ENCODE assay signal across 21 mouse cellular contexts in the genomic region with DNA sequence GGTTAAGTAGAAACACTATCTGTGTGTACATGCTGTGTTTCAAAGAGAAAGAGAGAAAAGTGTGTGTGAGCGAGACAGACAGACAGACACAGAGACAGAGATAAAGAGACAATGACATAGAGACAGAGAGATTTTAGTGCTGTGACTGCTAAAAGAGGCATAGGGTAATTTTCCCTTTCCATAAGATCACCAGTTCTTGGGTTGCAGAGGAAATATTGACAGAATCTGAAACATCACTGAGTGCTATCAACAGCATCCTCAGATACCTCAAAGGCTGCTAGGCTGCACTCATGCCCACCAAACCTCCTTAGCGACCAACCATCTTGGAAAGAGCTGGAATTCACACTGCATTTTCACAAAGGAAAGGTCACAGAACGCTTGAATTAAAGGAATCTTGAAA.
DNase-seq lines count a peak whose midpoint lies in the region; ATAC-seq and TF ChIP-seq lines count a peak whose summit lies in the region.
"Had no signal": no experiment of that assay in that cellular context is flagged by ENCODE, and none has a peak within 500 bp of the region (broad histone marks: within the 10 kb centered on the region; RNA-seq: fewer than 3 reads in every experiment).

No protein-coding gene starts in this region.

- peak; percentile 66 for DNase-seq in midbrain, embryonic 11.5 days (ENCODE audit: low spot score, missing footprints)
- DNase-seq in midbrain, embryonic 10.5 days (ENCODE audit: low spot score): no peak
- DNase-seq in CH12.LX (ENCODE audit: extremely low read depth): peak; percentile 38
- DNase-seq in induced T-regulatory cell, adult 2 months (ENCODE audit: low read depth): peak; percentile 31
- no peak for DNase-seq in gastrocnemius, adult 2 months
- no peak for DNase-seq in adrenal gland, postnatal 25 days
- DNase-seq: adrenal gland, adult 2 months; adrenal gland, adult 8-10 months; adrenal gland, postnatal 10 days; adrenal gland, postnatal 14 days; adrenal gland, postnatal 36 days; B cell, adult 2 months; cerebellum, adult 11 months; cerebellum, adult 11-12 months; cerebellum, adult 18-20 months; cerebellum, adult 2 months; cerebellum, adult 8-10 months had no signal

- in situ Hi-C loops in CH12.LX (cut with MboI; ENCODE audit: low pct_ligation_motif_present, low pct_unique_long_range_greater_than_20kb, low sequenced_read_pairs): no loop called here

- H3K4me2 ChIP-seq in midbrain, embryonic 11.5 days: no peak overlapping the region
- H3K4me2 ChIP-seq in CH12.LX (ENCODE audit: insufficient read depth, low read depth, poor library complexity, severe bottlenecking): no peak overlapping the region

- intact Hi-C loops in gastrocnemius, adult 2 months (cut with DNase I): no loop called here

- H3K9ac ChIP-seq in midbrain, embryonic 11.5 days (ENCODE audit: low read length): no peak overlapping the region
- H3K9ac ChIP-seq in CH12.LX (ENCODE audit: insufficient read depth, low read depth): no peak overlapping the region

- TF ChIP-seq POLR2A in CH12.LX (IDR thresholded peaks at IDR 0.05; ENCODE audit: low read depth, low read length): no peak

- no peak for ATAC-seq in midbrain, embryonic 11.5 days (ENCODE audit: low FRiP score)
- ATAC-seq: activated CD4-positive, CD25-positive, alpha-beta regulatory T cell, adult 4 months; CD4-positive, CD25-positive, alpha-beta regulatory T cell, adult 4 months; Patski had no signal

- H3K27me3 ChIP-seq in midbrain, embryonic 11.5 days (ENCODE audit: control insufficient read depth, insufficient read depth, low read length): no peaks in the 10 kb centered on the region
- no peaks in the 10 kb centered on the region for H3K27me3 ChIP-seq in midbrain, embryonic 10.5 days (ENCODE audit: low read depth, poor library complexity, severe bottlenecking)
- H3K27me3 ChIP-seq in CH12.LX (replicated peaks): no peaks in the 10 kb centered on the region
- H3K27me3 ChIP-seq: Patski had no signal

- peak; percentile 88 for TF ChIP-seq EP300 in CH12.LX (IDR thresholded peaks at IDR 0.05; ENCODE audit: low read length)

- H3K36me3 ChIP-seq in midbrain, embryonic 11.5 days (ENCODE audit: control insufficient read depth, insufficient read depth, low read length): no peaks in the 10 kb centered on the region
- no peaks in the 10 kb centered on the region for H3K36me3 ChIP-seq in midbrain, embryonic 10.5 days
- H3K36me3 ChIP-seq in CH12.LX (replicated peaks in 1 of 2; ENCODE audit: control insufficient read depth in 1 of 2, insufficient read depth in 1 of 2, low read length in 1 of 2): no peaks in the 10 kb centered on the region
- H3K36me3 ChIP-seq: G1E had no signal

- H3K4me3 ChIP-seq in midbrain, embryonic 11.5 days (ENCODE audit: low read depth, low read length): no peak overlapping the region
- no peak overlapping the region for H3K4me3 ChIP-seq in midbrain, embryonic 10.5 days
- H3K4me3 ChIP-seq in CH12.LX (replicated peaks in 1 of 3; ENCODE audit: low read depth in 2 of 3, low read length in 2 of 3, poor library complexity in 1 of 3): no peak overlapping the region
- no peak overlapping the region for H3K4me3 ChIP-seq in gastrocnemius, adult 2 months

- H3K79me2 ChIP-seq in CH12.LX (replicated peaks; ENCODE audit: control insufficient read depth, extremely low read depth, insufficient read depth, poor library complexity, severe bottlenecking): peaks cover 12% of the 10 kb centered on the region

- no peak for TF ChIP-seq RAD21 in CH12.LX (IDR thresholded peaks at IDR 0.05; ENCODE audit: low read depth, low read length)

- no peaks in the 10 kb centered on the region for H3K4me1 ChIP-seq in midbrain, embryonic 11.5 days (ENCODE audit: control insufficient read depth, insufficient read depth, low read length)
- no peaks in the 10 kb centered on the region for H3K4me1 ChIP-seq in midbrain, embryonic 10.5 days
- peaks cover 30 to 64% of the 10 kb centered on the region in 2 experiments for H3K4me1 ChIP-seq in CH12.LX (ENCODE audit: control insufficient read depth in 1 of 2, insufficient read depth in 2 of 2)

- H3K9me3 ChIP-seq in midbrain, embryonic 11.5 days (ENCODE audit: control insufficient read depth, low read length): no peaks in the 10 kb centered on the region
- no peaks in the 10 kb centered on the region for H3K9me3 ChIP-seq in midbrain, embryonic 10.5 days (replicated peaks)
- peaks cover 5% of the 10 kb centered on the region for H3K9me3 ChIP-seq in CH12.LX (replicated peaks; ENCODE audit: low read length)
- H3K9me3 ChIP-seq: G1E had no signal

- TF ChIP-seq CTCF in CH12.LX (conservative IDR thresholded peaks at IDR 0.05 in 1 of 2, IDR thresholded peaks at IDR 0.05 in 1 of 2; ENCODE audit: low read depth in 2 of 2, low read length in 2 of 2): no peak
- no peak for TF ChIP-seq CTCF in gastrocnemius, adult 2 months (IDR thresholded peaks at IDR 0.05)

- dilution Hi-C loops in CH12.LX (cut with MboI; ENCODE audit: extremely low pct_ligation_motif_present, extremely low pct_unique_long_range_greater_than_20kb, low sequenced_read_pairs): no loop called here

- H3K27ac ChIP-seq in midbrain, embryonic 11.5 days (ENCODE audit: low read depth, low read length): no peak overlapping the region
- no peak overlapping the region for H3K27ac ChIP-seq in midbrain, embryonic 10.5 days (replicated peaks)
- H3K27ac ChIP-seq in CH12.LX (ENCODE audit: insufficient read depth, low read depth): no peak overlapping the region
- H3K27ac ChIP-seq in gastrocnemius, adult 2 months: no peak overlapping the region

- WGBS in midbrain, embryonic 11.5 days: 87% methylated on average over 3 of the region's 3 CpGs
- 81% methylated on average over 3 of the region's 3 CpGs for WGBS in midbrain, embryonic 10.5 days

TF ChIP-seq in CH12.LX, 34 proteins besides CTCF, POLR2A, EP300 and RAD21:
- no peak for TF ChIP-seq ZMIZ1 (IDR thresholded peaks at IDR 0.05; ENCODE audit: low read depth, low read length)
- TF ChIP-seq NELFE (IDR thresholded peaks at IDR 0.05; ENCODE audit: low read depth, low read length): no peak
- TF ChIP-seq MEF2A (IDR thresholded peaks at IDR 0.05; ENCODE audit: borderline replicate concordance, low read depth, low read length): peak; percentile 73; the same call in 1 of the 2 replicates
- no peak for TF ChIP-seq MXI1 (IDR thresholded peaks at IDR 0.05; ENCODE audit: low read depth, low read length)
- TF ChIP-seq ELF1 (IDR thresholded peaks at IDR 0.05; ENCODE audit: low read depth, low read length): no peak
- TF ChIP-seq CHD2 (IDR thresholded peaks at IDR 0.05; ENCODE audit: low read length): no peak
- no peak for TF ChIP-seq USF2 (conservative IDR thresholded peaks at IDR 0.05; ENCODE audit: low read depth, low read length)
- TF ChIP-seq MAFK (IDR thresholded peaks at IDR 0.05; ENCODE audit: insufficient replicate concordance, low read length): no peak
- TF ChIP-seq KAT2A (IDR thresholded peaks at IDR 0.05; ENCODE audit: insufficient replicate concordance, low read length): 0 out of 2 replicates have a peak, but pooled peaks have one; percentile 34
- TF ChIP-seq UBTF (IDR thresholded peaks at IDR 0.05; ENCODE audit: low read depth, low read length): no peak
- TF ChIP-seq PAX5 (IDR thresholded peaks at IDR 0.05; ENCODE audit: low read length): no peak
- TF ChIP-seq JUN (IDR thresholded peaks at IDR 0.05; ENCODE audit: insufficient read depth, low read depth, low read length): peak; percentile 40; the same call in 1 of the 2 replicates
- no peak for TF ChIP-seq NRF1 (IDR thresholded peaks at IDR 0.05; ENCODE audit: low read depth, low read length)
- TF ChIP-seq TCF12 (IDR thresholded peaks at IDR 0.05; ENCODE audit: low read depth, low read length): no peak
- no peak for TF ChIP-seq RCOR1 (conservative IDR thresholded peaks at IDR 0.05; ENCODE audit: low read depth, low read length)
- no peak for TF ChIP-seq ZKSCAN1 (IDR thresholded peaks at IDR 0.05; ENCODE audit: borderline replicate concordance, low read depth, low read length)
- TF ChIP-seq MAZ (IDR thresholded peaks at IDR 0.05; ENCODE audit: low read depth, low read length): peak; percentile 57; the same call in 1 of the 2 replicates
- TF ChIP-seq MAX (IDR thresholded peaks at IDR 0.05; ENCODE audit: low read length): 0 out of 2 replicates have a peak, but pooled peaks have one; percentile 41
- peak; percentile 4; the same call in 1 of the 2 replicates for TF ChIP-seq SMC3 (IDR thresholded peaks at IDR 0.05; ENCODE audit: low read depth, low read length)
- no peak for TF ChIP-seq ZNF384 (IDR thresholded peaks at IDR 0.05; ENCODE audit: low read depth, low read length)
- no peak for TF ChIP-seq GABPA (IDR thresholded peaks at IDR 0.05; ENCODE audit: insufficient replicate concordance, low read depth, low read length)
- TF ChIP-seq SIN3A (IDR thresholded peaks at IDR 0.05; ENCODE audit: low read length): peak; percentile 42; the same call in 1 of the 2 replicates
- peak; percentile 53; the same call in 1 of the 2 replicates for TF ChIP-seq IRF4 (IDR thresholded peaks at IDR 0.05; ENCODE audit: low read depth, low read length)
- TF ChIP-seq HCFC1 (IDR thresholded peaks at IDR 0.05; ENCODE audit: low read depth, low read length): no peak
- TF ChIP-seq ETS1 (conservative IDR thresholded peaks at IDR 0.05; ENCODE audit: low read depth, low read length): peak; percentile 76
- TF ChIP-seq JUND (conservative IDR thresholded peaks at IDR 0.05; ENCODE audit: low read depth, low read length): 0 out of 2 replicates have a peak, but pooled peaks have one; percentile 48
- no peak for TF ChIP-seq USF1 (IDR thresholded peaks at IDR 0.05; ENCODE audit: low read depth, low read length)
- no peak for TF ChIP-seq E2F4 (IDR thresholded peaks at IDR 0.05; ENCODE audit: insufficient replicate concordance, low read depth, low read length)
- peak; percentile 40; the same call in 1 of the 2 replicates for TF ChIP-seq CHD1 (IDR thresholded peaks at IDR 0.05; ENCODE audit: low read depth, low read length)
- TF ChIP-seq MYC (IDR thresholded peaks at IDR 0.05; ENCODE audit: low read depth, low read length): peak; percentile 50; the same call in 1 of the 2 replicates
- TF ChIP-seq TBP (conservative IDR thresholded peaks at IDR 0.05; ENCODE audit: low read depth, low read length): no peak
- TF ChIP-seq BHLHE40 (IDR thresholded peaks at IDR 0.05; ENCODE audit: low read depth, low read length): peak; percentile 29; the same call in 1 of the 2 replicates
- no peak for TF ChIP-seq ZC3H11A (IDR thresholded peaks at IDR 0.05; ENCODE audit: low read depth, low read length)

Comparison
In these comparisons a context has a peak if more than half of its experiments do, and no peak if none do; other contexts are left out.
1. DNase-seq: peak in midbrain, embryonic 11.5 days (single experiment), CH12.LX (single experiment) and induced T-regulatory cell, adult 2 months (single experiment); none in midbrain, embryonic 10.5 days (single experiment), gastrocnemius, adult 2 months (single experiment) and adrenal gland, postnatal 25 days (single experiment).